Mouse (Mus musculus) spleen, adult 2 months (tissue): Measurements from ENCODE around the gene Kcnj4.

Experiments
- CTCF ChIP-seq: fragments of 200-500 bp; IDR thresholded peaks from 2 replicates; pipeline ENCODE4 v1.5.1; 2011; ENCODE audit warnings: mild to moderate bottlenecking, inconsistent platforms; ENCODE audit not compliant: insufficient read depth, insufficient read length, insufficient replicate concordance; ENCODE audit errors: extremely low read depth
- POLR2A ChIP-seq: fragments of 200-500 bp; IDR thresholded peaks from 2 replicates; pipeline ENCODE4 v1.6.1; 2011; ENCODE audit warnings: low read depth, low read length, inconsistent platforms

DNA sequence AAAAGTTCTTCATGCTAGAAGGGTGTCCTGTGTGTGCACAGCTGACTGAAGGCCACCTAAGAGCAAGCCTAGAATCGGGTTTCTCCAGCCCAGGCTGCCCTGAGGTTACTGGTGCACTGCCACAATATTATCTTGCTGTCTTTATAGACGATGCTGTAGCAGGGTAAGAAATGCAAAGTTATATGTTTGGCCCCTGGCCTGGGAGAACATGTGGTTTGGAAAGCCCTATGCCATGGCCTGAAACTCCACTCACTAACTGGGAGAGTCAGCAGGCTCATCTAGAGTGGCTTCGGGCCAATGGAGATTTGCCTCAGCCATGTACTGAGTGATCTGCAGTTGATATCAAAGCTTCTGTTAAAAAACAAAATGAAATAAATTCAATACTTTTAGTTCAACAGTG is 28.8 kb upstream of the Kcnj4 start:
- TF ChIP-seq CTCF, result no peak
- TF ChIP-seq POLR2A, result no peak
